Mouse (Mus musculus) heart, embryonic 14.5 days (tissue): ENCODE data around the gene Grin2c. TPM values are rescaled to one million over a fixed set of nuclear protein-coding genes. Genes with fewer than 3 reads are reported as not detected.

Source experiments
- ATAC-seq: fragments of 200-750 bp; cut with Nextera tagmentation; 2 replicates; pipeline ENCODE4 v1.8.0; 2017; ENCODE audit warnings: low read depth, moderate TSS enrichment; ENCODE audit not compliant: insufficient number of reproducible peaks, insufficient read depth, low FRiP score
- H3K27ac ChIP-seq, 2 experiments: fragments of 200-500 bp in 1 of 2; fragments of 300-500 bp in 1 of 2; sonication (generic) in 1 of 2; replicated peaks in 1 of 2; 2 replicates each; pipeline ENCODE4 v1.5.1; 2012 to 2014; ENCODE audit warnings: low read depth in 2 of 2, low read length in 2 of 2, control low read depth in 1 of 2, mild to moderate bottlenecking in 1 of 2, mixed read lengths in 1 of 2; ENCODE audit not compliant: control insufficient read depth in 1 of 2, insufficient read depth in 1 of 2
- H3K27me3 ChIP-seq: fragments of 300-500 bp; sonication (generic); 2 replicates; pipeline ENCODE4 v1.6.1; 2014; ENCODE audit warnings: mild to moderate bottlenecking, low read length, control low read depth; ENCODE audit not compliant: control insufficient read depth, insufficient read depth
- H3K36me3 ChIP-seq: fragments of 300-500 bp; sonication (generic); 2 replicates; pipeline ENCODE4 v1.6.1; 2014; ENCODE audit warnings: mild to moderate bottlenecking, control low read depth, low read length, mixed read lengths; ENCODE audit not compliant: control insufficient read depth, insufficient read depth
- H3K4me1 ChIP-seq, 2 experiments: fragments of 200-500 bp in 1 of 2; fragments of 300-500 bp in 1 of 2; sonication (generic) in 1 of 2; 2 replicates each; pipeline ENCODE4 v1.6.1; 2012 to 2014; ENCODE audit warnings: low read length in 2 of 2, control low read depth in 1 of 2, mixed read lengths in 1 of 2; ENCODE audit not compliant: control insufficient read depth in 2 of 2, insufficient read depth in 2 of 2
- H3K4me2 ChIP-seq: fragments of 300-500 bp; sonication (generic); 2 replicates; pipeline ENCODE4 v1.6.1; 2014; ENCODE audit warnings: mild to moderate bottlenecking, low read length
- H3K4me3 ChIP-seq, 2 experiments: fragments of 200-500 bp in 1 of 2; fragments of 300-500 bp in 1 of 2; sonication (generic) in 1 of 2; 2 replicates each; pipeline ENCODE4 v1.5.1; 2012 to 2014; ENCODE audit warnings: low read length in 2 of 2, mild to moderate bottlenecking in 2 of 2, control low read depth in 1 of 2, low read depth in 1 of 2, moderate library complexity in 1 of 2; ENCODE audit not compliant: control insufficient read depth in 1 of 2, insufficient read depth in 1 of 2
- H3K9ac ChIP-seq: fragments of 300-500 bp; sonication (generic); 2 replicates; pipeline ENCODE4 v1.6.1; 2014; ENCODE audit warnings: mild to moderate bottlenecking, low read length
- H3K9me3 ChIP-seq: fragments of 300-500 bp; sonication (generic); 2 replicates; pipeline ENCODE4 v1.6.1; 2016; ENCODE audit warnings: low read length, control low read depth; ENCODE audit not compliant: control insufficient read depth
- WGBS: fragments of 180-500 bp; shearing (Covaris S2); extraction: QIAGEN DNeasy Blood & Tissue Kit; methylation state at CpG from one replicate; pipeline ENCODE4 v1.1.7; 2014; 5-methylcytosine and 5-hydroxymethylcytosine counted together
- polyA plus RNA-seq: library from polyadenylated mRNA; unstranded; fragments of >200 nt; fragmentation: Nextera tagmentation; extraction: Ambion mirVana; gene quantifications from 2 replicates; pipeline ENCODE4 v1.2.1, GENCODE M21; 2014

The Grin2c gene
- polyA plus RNA-seq, 1 experiment from 2014 or later: 0.15 TPM

GRCm38 (mm10) chr11:115215123-115215522 lies 51.9 kb downstream of the Grin2c start:
- no peak overlapping the region for H3K4me3 ChIP-seq
- peak overlapping the region; percentile 48 to 72; a peak in 3 of 4 replicates for H3K27ac ChIP-seq
- peaks cover 37 to 42% of the 10 kb centered on the region in 2 experiments for H3K4me1 ChIP-seq
- 0 out of 2 replicates have a peak overlapping the region, but pooled peaks have one; percentile 29 for H3K4me2 ChIP-seq
- ATAC-seq: peak; percentile 63; the same call in 1 of the 2 replicates
- H3K27me3 ChIP-seq: no peaks in the 10 kb centered on the region
- peak overlapping the region; percentile 34 for H3K9ac ChIP-seq
- 23% methylated on average over 5 of the region's 5 CpGs for WGBS
- H3K36me3 ChIP-seq: 0 out of 2 replicates have a peak, but pooled peaks cover 3% of the 10 kb centered on the region
- H3K9me3 ChIP-seq: no peaks in the 10 kb centered on the region

- Histone ChIP-seq H3K27ac (no peak overlapping the region), H3K4me2 (no peak overlapping the region), H3K9me3 (no peaks in the 10 kb centered on the region), H3K9ac (no peak overlapping the region), H3K4me3 (no peak overlapping the region), H3K36me3 (peaks cover 16% of the 10 kb centered on the region; the same call in 1 of the 2 replicates), H3K27me3 (no peaks in the 10 kb centered on the region), H3K4me1 (peaks cover 17 to 19% of the 10 kb centered on the region in 2 experiments)
- WGBS: 57% methylated on average over 13 of the region's 13 CpGs
- no peak for ATAC-seq
Observed at GRCm38 (mm10) chr11:115212116-115212515, 54.9 kb downstream of the Grin2c start.

GRCm38 (mm10) chr11:115209958-115210357 lies 57.1 kb downstream of the Grin2c start:
- 81% methylated on average over 7 of the region's 7 CpGs for WGBS
- H3K27me3 ChIP-seq: 0 out of 2 replicates have a peak, but pooled peaks cover 2% of the 10 kb centered on the region

GRCm38 (mm10) chr11:115208776-115209732 lies 58.0 kb downstream of the Grin2c start:
- no peaks in the 10 kb centered on the region for H3K9me3 ChIP-seq
- no peak; the same call in 1 of the 2 replicates for ATAC-seq
- H3K27ac ChIP-seq: no peak overlapping the region
- 0 out of 2 replicates have a peak, but pooled peaks cover 3% of the 10 kb centered on the region for H3K27me3 ChIP-seq
- peak overlapping the region; percentile 16; the same call in 1 of the 2 replicates for H3K9ac ChIP-seq
- peaks cover 41% of the 10 kb centered on the region for H3K36me3 ChIP-seq
- H3K4me2 ChIP-seq: no peak overlapping the region
- 76% methylated on average over 25 of the region's 25 CpGs for WGBS
- H3K4me3 ChIP-seq: no peak overlapping the region
- H3K4me1 ChIP-seq: peaks cover 6 to 12% of the 10 kb centered on the region in 2 experiments; a peak in 3 of 4 replicates

More at GRCm38 (mm10) chr11:115209958-115210357, 57.1 kb downstream of the Grin2c start:
- Histone ChIP-seq H3K4me2 (no peak overlapping the region), H3K36me3 (peaks cover 37% of the 10 kb centered on the region), H3K9ac (no peak overlapping the region), H3K4me3 (no peak overlapping the region), H3K27ac (no peak overlapping the region), H3K9me3 (no peaks in the 10 kb centered on the region), H3K4me1 (peaks cover 10 to 12% of the 10 kb centered on the region in 2 experiments)
- no peak for ATAC-seq

- no peaks in the 10 kb centered on the region for H3K9me3 ChIP-seq
- H3K4me3 ChIP-seq: no peak overlapping the region
- peaks cover 6 to 12% of the 10 kb centered on the region in 2 experiments; a peak in 3 of 4 replicates for H3K4me1 ChIP-seq
- WGBS: 82% methylated on average over 12 of the region's 12 CpGs
- ATAC-seq: no peak
- H3K27me3 ChIP-seq: 0 out of 2 replicates have a peak, but pooled peaks cover 3% of the 10 kb centered on the region
- H3K27ac ChIP-seq: no peak overlapping the region
- H3K36me3 ChIP-seq: peaks cover 41% of the 10 kb centered on the region
- no peak overlapping the region for H3K4me2 ChIP-seq
- no peak overlapping the region for H3K9ac ChIP-seq
Observed at GRCm38 (mm10) chr11:115208126-115208525, 58.9 kb downstream of the Grin2c start.

- Histone ChIP-seq H3K4me3 (no peak overlapping the region), H3K4me2 (no peak overlapping the region), H3K36me3 (peaks cover 62% of the 10 kb centered on the region), H3K9ac (no peak overlapping the region), H3K9me3 (no peaks in the 10 kb centered on the region), H3K4me1 (no peaks in the 10 kb centered on the region), H3K27me3 (0 out of 2 replicates have a peak, but pooled peaks cover 3% of the 10 kb centered on the region), H3K27ac (no peak overlapping the region)
- ATAC-seq: no peak
- WGBS: 94% methylated on average over 9 of the region's 9 CpGs
Observed at GRCm38 (mm10) chr11:115202756-115203155, 64.3 kb downstream of the Grin2c start.

GRCm38 (mm10) chr11:115202316-115202715 lies 64.7 kb downstream of the Grin2c start:
- no peak overlapping the region for H3K4me3 ChIP-seq
- H3K4me1 ChIP-seq: no peaks in the 10 kb centered on the region
- no peaks in the 10 kb centered on the region for H3K9me3 ChIP-seq
- H3K27me3 ChIP-seq: 0 out of 2 replicates have a peak, but pooled peaks cover 3% of the 10 kb centered on the region
- peaks cover 64% of the 10 kb centered on the region for H3K36me3 ChIP-seq
- H3K9ac ChIP-seq: no peak overlapping the region
- WGBS: 12% methylated on average over 12 of the region's 12 CpGs
- no peak for ATAC-seq
- H3K4me2 ChIP-seq: no peak overlapping the region
- H3K27ac ChIP-seq: no peak overlapping the region
